Mouse (Mus musculus): ENCODE results near the gene Atp6v0e. TPM values are rescaled to one million over a fixed set of nuclear protein-coding genes. Genes with fewer than 3 reads are reported as not detected.

The Atp6v0e gene
- polyA plus RNA-seq, 1 experiment from 2014 or later: 85.8 TPM

DNA sequence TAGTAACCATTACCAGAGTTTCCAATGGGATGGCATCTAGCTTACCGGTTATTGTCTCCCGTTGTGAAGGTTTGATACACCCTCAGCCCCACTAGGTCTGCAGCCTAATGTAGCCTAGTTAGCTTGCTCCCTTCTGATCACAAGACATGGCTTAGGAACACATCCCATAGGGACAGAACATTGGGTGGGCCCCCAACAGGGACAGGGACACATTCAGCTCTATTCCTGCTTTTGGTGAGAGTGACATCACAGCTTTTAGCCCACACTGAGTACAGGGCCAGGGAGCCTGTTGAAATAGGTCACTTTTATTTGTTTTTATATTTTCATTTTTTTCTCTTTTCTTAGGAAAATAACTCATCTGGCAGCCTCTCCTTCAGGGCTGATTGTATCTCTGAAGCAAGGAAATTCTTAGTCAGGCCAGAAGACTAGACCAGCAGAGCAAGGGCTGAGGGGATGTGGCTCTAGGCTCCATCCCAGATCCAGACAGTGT is 37.5 kb upstream of the Atp6v0e start:
- peaks cover 6% of the 10 kb centered on the region; the same call in 1 of the 2 replicates for H3K4me1 ChIP-seq
- whole genome bisulfite sequencing: 98% methylated on average over 2 of the region's 2 CpGs

DNA sequence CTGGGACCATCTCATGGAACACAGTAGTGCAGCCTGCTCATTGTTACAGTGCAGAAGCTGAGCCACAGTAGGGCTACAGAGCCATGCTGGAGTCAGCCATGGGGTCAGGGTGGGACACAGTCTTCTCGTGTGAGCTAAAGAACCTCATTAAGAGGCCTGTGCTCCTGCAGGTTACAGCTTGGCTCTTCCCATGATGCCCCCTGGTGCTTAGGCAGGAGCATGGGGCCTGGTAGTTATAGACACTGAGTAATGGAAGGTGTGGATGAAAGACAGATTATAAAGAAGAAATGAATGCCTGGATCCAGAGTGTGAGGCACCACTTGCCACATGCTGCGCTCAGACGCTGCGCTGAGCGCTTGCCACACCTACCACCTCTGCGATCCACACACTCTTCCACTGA is 34.6 kb upstream of the Atp6v0e start:
- H3K9me3 ChIP-seq (replicated peaks): no peaks in the 10 kb centered on the region
- 90% methylated on average over 6 of the region's 6 CpGs for WGBS
- H3K4me3 ChIP-seq (replicated peaks): no peak overlapping the region
- H3K27me3 ChIP-seq (replicated peaks): no peaks in the 10 kb centered on the region
- no peak overlapping the region for H3K9ac ChIP-seq (replicated peaks)
- H3K36me3 ChIP-seq: peaks cover 86% of the 10 kb centered on the region
- H3K4me2 ChIP-seq: no peak overlapping the region
- no peaks in the 10 kb centered on the region for H3K4me1 ChIP-seq
- H3K27ac ChIP-seq (replicated peaks): no peak overlapping the region
- no peak for ATAC-seq (ENCODE audit: low FRiP score)

More for the DNA sequence above, 37.5 kb upstream of the Atp6v0e start:
- Histone ChIP-seq H3K9me3 (replicated peaks) (no peaks in the 10 kb centered on the region), H3K27me3 (replicated peaks) (no peaks in the 10 kb centered on the region), H3K27ac (replicated peaks) (no peak overlapping the region), H3K36me3 (peaks cover 74% of the 10 kb centered on the region), H3K9ac (replicated peaks) (no peak overlapping the region), H3K4me2 (no peak overlapping the region), H3K4me3 (replicated peaks) (no peak overlapping the region)
- ATAC-seq (ENCODE audit: low FRiP score): no peak

DNA sequence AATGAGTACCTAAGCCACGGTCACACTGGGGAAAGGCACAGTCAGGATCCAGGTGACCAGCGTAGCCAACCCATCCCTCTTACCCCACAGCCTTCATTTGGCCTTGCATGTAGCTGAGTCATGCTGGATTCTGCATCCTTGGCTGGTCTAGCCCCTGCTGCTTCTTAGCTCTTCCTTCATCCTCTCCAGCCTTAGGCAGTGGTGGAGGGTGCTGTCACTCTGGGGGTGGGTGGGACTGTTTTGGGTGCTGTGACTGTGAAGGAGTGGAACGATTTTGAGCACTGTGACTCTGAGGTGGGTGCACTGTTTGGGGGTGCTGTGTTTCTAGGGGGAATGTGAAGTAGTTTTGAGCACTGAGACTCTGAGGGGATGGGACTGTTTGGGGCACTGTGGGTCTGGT is 34.1 kb upstream of the Atp6v0e start:
- no peaks in the 10 kb centered on the region for H3K9me3 ChIP-seq (replicated peaks)
- peaks cover 85% of the 10 kb centered on the region for H3K36me3 ChIP-seq
- no peak for ATAC-seq (ENCODE audit: low FRiP score)
- no peaks in the 10 kb centered on the region for H3K4me1 ChIP-seq
- H3K9ac ChIP-seq (replicated peaks): no peak overlapping the region
- H3K4me3 ChIP-seq (replicated peaks): no peak overlapping the region
- H3K27ac ChIP-seq (replicated peaks): no peak overlapping the region
- no peak overlapping the region for H3K4me2 ChIP-seq
- no peaks in the 10 kb centered on the region for H3K27me3 ChIP-seq (replicated peaks)
- 96% methylated on average over 3 of the region's 3 CpGs for WGBS

DNA sequence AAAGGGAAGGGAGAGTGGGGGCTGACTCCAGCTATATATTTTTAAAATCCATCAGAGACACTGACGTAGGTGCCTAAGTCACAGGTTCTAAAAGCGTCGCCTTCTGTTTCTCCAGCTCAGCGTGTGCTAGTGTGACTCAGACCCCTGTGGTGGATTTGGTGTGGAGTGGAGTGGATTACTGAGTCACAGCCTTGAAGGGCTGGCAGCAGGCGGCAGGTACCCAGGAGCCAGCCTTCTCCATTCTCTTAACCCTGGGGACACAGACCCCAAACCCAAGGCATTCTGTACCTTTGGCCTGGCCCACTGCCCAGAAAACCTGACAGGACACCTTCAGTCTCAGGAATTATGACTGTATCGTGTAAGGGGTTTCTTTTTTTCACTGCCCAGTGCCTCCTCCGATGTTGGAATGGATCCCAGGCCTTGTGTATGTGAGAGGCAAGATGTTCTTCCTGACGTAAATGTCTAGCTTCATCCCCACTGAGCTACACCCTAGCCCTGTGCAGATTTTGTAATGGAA is 31.2 kb upstream of the Atp6v0e start:
- no peak for ATAC-seq (ENCODE audit: low FRiP score)
- H3K9me3 ChIP-seq (replicated peaks): no peaks in the 10 kb centered on the region
- H3K9ac ChIP-seq (replicated peaks): no peak overlapping the region
- H3K36me3 ChIP-seq: peaks cover 78% of the 10 kb centered on the region
- H3K27ac ChIP-seq (replicated peaks): no peak overlapping the region
- H3K4me2 ChIP-seq: no peak overlapping the region
- no peak overlapping the region for H3K4me3 ChIP-seq (replicated peaks)
- no peaks in the 10 kb centered on the region for H3K4me1 ChIP-seq
- 81% methylated on average over 8 of the region's 8 CpGs for WGBS
- H3K27me3 ChIP-seq (replicated peaks): no peaks in the 10 kb centered on the region

DNA sequence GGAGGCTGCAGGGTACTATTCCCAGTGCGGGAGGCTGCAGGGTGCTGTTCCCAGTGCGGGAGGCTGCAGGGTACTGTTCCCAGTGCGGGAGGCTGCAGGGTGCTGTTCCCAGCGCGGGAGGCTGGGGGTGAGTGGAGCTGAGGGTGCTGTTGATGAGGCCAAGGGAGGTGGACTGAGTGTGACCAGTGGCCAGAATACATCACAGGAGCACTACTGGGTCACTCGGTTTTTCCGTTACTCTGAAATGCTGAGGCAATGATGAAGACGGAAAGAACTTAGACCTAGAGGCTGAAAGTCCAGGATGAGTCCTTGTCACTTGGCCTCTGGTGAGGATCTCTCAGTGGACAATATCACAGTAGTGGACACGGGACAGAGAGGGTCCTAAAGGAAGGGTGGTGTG is 29.8 kb upstream of the Atp6v0e start:
- ATAC-seq (ENCODE audit: low FRiP score): no peak
- no peaks in the 10 kb centered on the region for H3K4me1 ChIP-seq
- no peaks in the 10 kb centered on the region for H3K27me3 ChIP-seq (replicated peaks)
- no peak overlapping the region for H3K4me2 ChIP-seq
- peaks cover 65% of the 10 kb centered on the region for H3K36me3 ChIP-seq
- no peak overlapping the region for H3K27ac ChIP-seq (replicated peaks)
- no peaks in the 10 kb centered on the region for H3K9me3 ChIP-seq (replicated peaks)
- H3K4me3 ChIP-seq (replicated peaks): no peak overlapping the region
- WGBS: 98% methylated on average over 9 of the region's 9 CpGs
- H3K9ac ChIP-seq (replicated peaks): no peak overlapping the region

DNA sequence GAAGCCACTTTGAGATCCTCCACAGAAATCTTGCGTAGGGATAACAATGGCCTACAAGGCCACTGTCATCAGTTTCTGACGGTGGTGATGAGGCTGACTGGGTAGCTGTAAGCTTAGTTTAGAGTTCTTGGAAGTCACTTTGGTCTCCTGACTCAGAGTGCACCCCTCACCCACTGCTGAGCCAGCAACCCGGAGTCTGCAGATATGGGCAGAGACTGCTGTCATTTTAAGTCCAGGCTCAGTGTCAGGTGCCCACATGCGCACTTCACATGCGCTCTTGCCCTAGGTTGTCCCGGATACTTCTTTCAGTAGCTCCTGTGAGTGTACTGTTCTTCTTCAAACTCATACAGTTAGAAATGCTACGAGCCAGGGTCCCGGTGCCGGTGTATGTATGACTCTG is 29.1 kb upstream of the Atp6v0e start:
- H3K9me3 ChIP-seq (replicated peaks): no peaks in the 10 kb centered on the region
- no peak overlapping the region for H3K4me3 ChIP-seq (replicated peaks)
- no peak overlapping the region for H3K4me2 ChIP-seq
- ATAC-seq (ENCODE audit: low FRiP score): no peak
- peaks cover 59% of the 10 kb centered on the region for H3K36me3 ChIP-seq
- no peaks in the 10 kb centered on the region for H3K27me3 ChIP-seq (replicated peaks)
- H3K9ac ChIP-seq (replicated peaks): no peak overlapping the region
- H3K4me1 ChIP-seq: no peaks in the 10 kb centered on the region
- 98% methylated on average over 9 of the region's 9 CpGs for WGBS
- no peak overlapping the region for H3K27ac ChIP-seq (replicated peaks)

DNA sequence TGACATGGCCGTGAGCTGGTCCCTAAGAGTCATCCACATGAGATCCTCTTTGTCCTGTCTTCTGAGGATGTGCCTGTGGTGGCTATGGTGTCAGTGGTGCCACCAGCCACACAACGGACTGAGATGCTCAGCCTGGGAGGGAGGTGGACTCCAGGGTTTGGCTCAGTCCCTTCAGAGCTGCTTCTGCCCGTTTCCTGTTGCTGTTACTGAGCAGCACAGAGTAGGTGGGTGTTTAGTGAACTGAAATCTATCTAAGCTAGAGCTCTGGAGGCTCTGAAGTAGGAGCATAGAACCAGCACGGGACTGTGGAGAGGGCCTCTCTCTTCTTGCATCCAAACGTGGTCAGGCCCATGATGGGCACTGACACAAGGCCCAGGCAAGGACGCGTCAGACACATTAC is 28.5 kb upstream of the Atp6v0e start:
- Histone ChIP-seq H3K4me1 (no peaks in the 10 kb centered on the region), H3K4me3 (replicated peaks) (no peak overlapping the region), H3K9ac (replicated peaks) (no peak overlapping the region), H3K9me3 (replicated peaks) (no peaks in the 10 kb centered on the region), H3K36me3 (peaks cover 61% of the 10 kb centered on the region), H3K27me3 (replicated peaks) (no peaks in the 10 kb centered on the region), H3K4me2 (no peak overlapping the region), H3K27ac (replicated peaks) (no peak overlapping the region)
- WGBS: 97% methylated on average over 7 of the region's 7 CpGs
- ATAC-seq (ENCODE audit: low FRiP score): no peak

DNA sequence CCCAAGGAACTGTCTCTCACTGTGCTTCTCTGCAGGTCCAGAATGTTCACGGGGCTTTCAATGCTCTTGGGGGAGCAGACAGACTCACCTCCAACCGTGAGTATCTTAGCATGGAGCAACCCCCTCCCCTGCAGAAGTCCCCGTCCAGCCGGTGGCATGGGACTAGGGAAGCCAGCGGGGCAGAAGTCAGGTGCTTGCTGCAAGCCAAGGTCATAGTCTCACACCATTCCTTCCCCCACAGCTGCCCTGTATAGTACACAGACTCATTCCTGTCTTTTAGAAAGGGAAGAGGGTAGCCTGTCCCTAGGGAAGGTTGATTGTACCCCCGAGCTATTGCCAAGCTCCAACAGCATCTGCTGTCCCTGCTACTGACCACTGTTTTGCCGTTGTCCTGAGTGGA is 27.1 kb upstream of the Atp6v0e start:
- Histone ChIP-seq H3K9me3 (replicated peaks) (no peaks in the 10 kb centered on the region), H3K9ac (replicated peaks) (no peak overlapping the region), H3K27me3 (replicated peaks) (no peaks in the 10 kb centered on the region), H3K4me3 (replicated peaks) (no peak overlapping the region), H3K27ac (replicated peaks) (no peak overlapping the region), H3K4me1 (no peaks in the 10 kb centered on the region), H3K4me2 (no peak overlapping the region), H3K36me3 (peaks cover 58% of the 10 kb centered on the region)
- no peak for ATAC-seq (ENCODE audit: low FRiP score)
- 83% methylated on average over 7 of the region's 7 CpGs for WGBS

DNA sequence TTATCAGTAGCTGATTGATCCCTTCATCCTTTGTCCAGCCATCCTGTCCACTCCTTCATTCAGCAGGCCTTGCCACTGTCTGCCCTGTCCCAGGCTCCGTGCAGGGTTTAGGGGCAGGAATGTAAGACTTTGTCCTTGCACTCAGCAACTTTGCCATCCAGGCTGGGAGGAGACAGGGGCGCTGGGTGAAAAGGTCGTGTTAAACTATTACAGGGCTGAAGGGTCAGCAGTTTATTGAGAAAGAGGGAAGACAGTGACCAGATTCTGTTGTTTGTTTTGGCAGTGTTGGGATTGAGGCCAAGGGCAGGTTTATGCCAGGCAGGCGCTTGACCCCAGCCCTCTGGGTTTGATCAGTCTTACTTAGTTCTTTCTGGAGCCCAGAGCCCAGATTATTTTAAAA is 25.2 kb upstream of the Atp6v0e start:
- H3K4me1 ChIP-seq: no peaks in the 10 kb centered on the region
- no peak overlapping the region for H3K27ac ChIP-seq (replicated peaks)
- no peak for ATAC-seq (ENCODE audit: low FRiP score)
- H3K4me2 ChIP-seq: no peak overlapping the region
- peaks cover 64% of the 10 kb centered on the region for H3K36me3 ChIP-seq
- 69% methylated on average over 4 of the region's 4 CpGs for WGBS
- no peaks in the 10 kb centered on the region for H3K9me3 ChIP-seq (replicated peaks)
- no peak overlapping the region for H3K9ac ChIP-seq (replicated peaks)
- no peak overlapping the region for H3K4me3 ChIP-seq (replicated peaks)
- no peaks in the 10 kb centered on the region for H3K27me3 ChIP-seq (replicated peaks)

DNA sequence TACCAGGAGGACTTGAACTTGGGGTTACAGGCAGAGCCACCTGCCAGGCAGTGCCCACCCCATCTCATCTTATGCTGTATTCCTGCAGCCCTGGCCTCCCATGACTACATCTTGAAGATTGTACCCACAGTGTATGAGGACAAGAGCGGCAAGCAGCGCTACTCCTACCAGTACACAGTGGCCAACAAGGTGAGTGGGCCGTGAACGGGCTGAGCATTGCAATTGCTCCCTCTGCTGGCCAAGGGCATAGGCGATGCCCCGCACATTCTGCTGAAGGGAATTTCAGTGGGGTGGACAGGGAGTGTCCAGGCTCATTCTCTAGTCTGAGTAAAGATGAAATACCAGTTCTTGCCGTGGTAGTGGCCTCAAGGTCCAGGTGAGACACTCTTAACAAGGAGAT is 24.4 kb upstream of the Atp6v0e start:
- WGBS: 25% methylated on average over 7 of the region's 7 CpGs
- Histone ChIP-seq H3K4me1 (no peaks in the 10 kb centered on the region), H3K4me3 (replicated peaks) (no peak overlapping the region), H3K27me3 (replicated peaks) (no peaks in the 10 kb centered on the region), H3K36me3 (peaks cover 69% of the 10 kb centered on the region), H3K4me2 (no peak overlapping the region), H3K27ac (replicated peaks) (no peak overlapping the region), H3K9me3 (replicated peaks) (no peaks in the 10 kb centered on the region), H3K9ac (replicated peaks) (no peak overlapping the region)
- ATAC-seq (ENCODE audit: low FRiP score): 0 out of 2 replicates have a peak, but pooled peaks have one; percentile 59

DNA sequence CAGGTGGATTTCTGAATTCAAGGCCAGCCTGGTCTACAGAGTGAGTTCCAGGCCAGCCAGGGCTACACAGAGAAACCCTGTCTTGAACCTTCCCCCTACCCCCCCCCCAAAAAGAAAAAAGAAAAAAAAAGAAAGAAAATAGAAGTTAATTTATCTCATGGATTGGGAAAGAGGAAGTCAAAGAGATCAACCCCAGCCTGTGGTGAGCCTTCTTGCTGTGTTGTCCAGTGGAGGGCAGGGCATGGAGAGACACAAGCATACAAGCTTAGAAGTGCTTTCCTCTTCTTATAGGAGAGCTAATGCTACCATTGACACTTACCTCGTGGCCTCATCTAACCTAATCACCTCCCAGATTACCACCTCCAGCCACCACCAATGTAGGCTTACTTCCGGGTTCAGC is 23.2 kb upstream of the Atp6v0e start:
- Histone ChIP-seq H3K27ac (replicated peaks) (no peak overlapping the region), H3K4me3 (replicated peaks) (no peak overlapping the region), H3K4me1 (peaks cover 8% of the 10 kb centered on the region), H3K36me3 (peaks cover 70% of the 10 kb centered on the region), H3K9ac (replicated peaks) (no peak overlapping the region), H3K4me2 (no peak overlapping the region), H3K27me3 (replicated peaks) (no peaks in the 10 kb centered on the region), H3K9me3 (replicated peaks) (no peaks in the 10 kb centered on the region)
- no peak for ATAC-seq (ENCODE audit: low FRiP score)
- WGBS: 87% methylated on average over 2 of the region's 2 CpGs

DNA sequence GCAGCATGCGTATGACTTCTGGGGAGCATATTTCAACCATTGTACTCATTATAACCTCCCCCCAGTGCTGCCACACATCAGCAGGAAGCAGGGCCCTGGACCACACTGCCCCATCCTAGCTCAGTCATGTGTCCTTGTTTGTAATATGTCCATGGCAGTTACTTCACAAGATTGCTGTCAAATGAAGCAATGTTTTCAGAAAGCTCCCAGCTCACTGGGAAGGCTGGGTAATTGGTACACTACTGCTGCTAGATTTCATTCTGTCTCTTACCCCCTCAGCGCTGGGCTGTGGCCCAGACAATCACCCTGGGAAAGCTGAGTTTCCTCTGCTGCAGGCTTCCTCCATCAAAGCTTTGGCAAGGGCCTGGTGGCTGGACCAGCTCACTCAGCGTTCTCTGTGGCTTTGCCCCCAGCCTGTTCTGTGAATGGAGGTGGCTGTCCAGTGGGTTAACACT is 22.7 kb upstream of the Atp6v0e start:
- Histone ChIP-seq H3K9me3 (replicated peaks) (no peaks in the 10 kb centered on the region), H3K36me3 (peaks cover 70% of the 10 kb centered on the region), H3K27me3 (replicated peaks) (no peaks in the 10 kb centered on the region), H3K9ac (replicated peaks) (no peak overlapping the region), H3K4me1 (peaks cover 9% of the 10 kb centered on the region), H3K27ac (replicated peaks) (no peak overlapping the region), H3K4me3 (replicated peaks) (no peak overlapping the region), H3K4me2 (no peak overlapping the region)
- WGBS: 94% methylated on average over 3 of the region's 3 CpGs
- no peak for ATAC-seq (ENCODE audit: low FRiP score)

DNA sequence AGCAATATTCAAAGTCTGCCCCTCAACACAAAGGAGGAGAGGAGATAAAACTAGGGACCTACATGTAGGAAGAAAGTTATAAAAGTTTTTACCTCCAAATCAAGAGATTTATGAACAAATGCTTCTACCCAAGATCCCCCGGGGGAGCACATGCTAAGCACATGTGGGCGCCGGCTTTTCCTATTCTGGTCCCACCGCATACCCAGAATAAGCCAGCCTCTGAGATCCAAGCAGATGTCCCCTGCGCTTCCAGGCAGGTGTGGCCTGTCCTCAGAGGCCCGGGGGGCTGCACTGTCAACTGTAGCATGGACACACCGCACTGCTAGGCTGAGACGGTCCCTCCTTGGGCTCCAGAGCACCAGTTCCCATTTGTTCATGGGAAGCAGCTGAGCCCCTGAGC is 19.6 kb upstream of the Atp6v0e start:
- no peaks in the 10 kb centered on the region for H3K27me3 ChIP-seq (replicated peaks)
- H3K4me2 ChIP-seq: no peak overlapping the region
- peaks cover 9% of the 10 kb centered on the region for H3K4me1 ChIP-seq
- 92% methylated on average over 8 of the region's 8 CpGs for WGBS
- no peak for ATAC-seq (ENCODE audit: low FRiP score)
- no peak overlapping the region for H3K27ac ChIP-seq (replicated peaks)
- H3K9ac ChIP-seq (replicated peaks): no peak overlapping the region
- no peaks in the 10 kb centered on the region for H3K9me3 ChIP-seq (replicated peaks)
- H3K36me3 ChIP-seq: peaks cover 81% of the 10 kb centered on the region
- no peak overlapping the region for H3K4me3 ChIP-seq (replicated peaks)
